30 mouse cellular contexts compared by ENCODE assay signal in the genomic region with DNA sequence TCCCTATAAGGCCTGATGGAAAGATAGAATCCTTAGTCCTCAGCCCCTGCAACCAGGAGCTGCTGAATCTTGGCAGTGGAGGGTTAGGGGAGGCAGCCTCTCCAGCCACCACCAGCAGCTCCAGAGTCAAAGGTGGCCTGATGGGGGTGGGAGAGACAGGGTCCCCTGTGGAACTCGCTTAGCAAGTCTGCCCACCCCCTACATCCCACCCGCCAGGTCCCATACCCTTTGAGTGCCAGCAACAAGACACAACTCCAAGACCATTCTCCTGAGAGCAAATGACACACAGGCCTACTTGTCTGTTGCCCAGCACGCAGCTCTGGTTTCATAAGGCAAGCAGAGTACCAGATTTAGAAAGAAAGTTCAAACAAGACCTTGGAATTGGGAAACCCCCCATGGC.
"Had no signal": no experiment of that assay in that cellular context is flagged by ENCODE, and none has a peak within 500 bp of the region (broad histone marks: within the 10 kb centered on the region; RNA-seq: fewer than 3 reads in every experiment).

No protein-coding gene starts in this region.

- DNase-seq: left cerebral cortex, postnatal 4 days; liver; liver, embryonic 13.5 days; liver, postnatal 0 days; lung, adult 18-20 months; lung, adult 2 months; lung, embryonic 14.5 days; lung, postnatal 10 days; lung, postnatal 14 days; lung, postnatal 36 days; lung, postnatal 4 days; midbrain, embryonic 14.5 days had no signal

- H3K9me3 ChIP-seq: limb, embryonic 10.5 days; limb, embryonic 12.5 days; limb, embryonic 13.5 days; limb, embryonic 15.5 days; liver, embryonic 12.5 days; liver, embryonic 13.5 days; liver, embryonic 15.5 days; lung, embryonic 15.5 days; midbrain, embryonic 10.5 days; midbrain, embryonic 12.5 days; midbrain, embryonic 13.5 days; midbrain, embryonic 15.5 days had no signal

- H3K4me1 ChIP-seq: liver, embryonic 13.5 days had no signal

- ATAC-seq: liver, embryonic 12.5 days; liver, postnatal 0 days; lung, postnatal 0 days; midbrain, embryonic 13.5 days; midbrain, embryonic 15.5 days had no signal

- H3K27ac ChIP-seq: left cerebral cortex, adult 2 months; limb, embryonic 10.5 days; limb, embryonic 12.5 days; limb, embryonic 13.5 days; limb, embryonic 15.5 days; liver, embryonic 12.5 days; liver, embryonic 13.5 days; liver, embryonic 14.5 days; liver, embryonic 15.5 days; lung, embryonic 15.5 days; macrophage; midbrain, embryonic 10.5 days; midbrain, embryonic 12.5 days; midbrain, embryonic 13.5 days; midbrain, embryonic 15.5 days had no signal

- H3K9ac ChIP-seq: limb, embryonic 12.5 days; limb, embryonic 13.5 days; limb, embryonic 15.5 days; liver, embryonic 12.5 days; liver, embryonic 13.5 days; liver, embryonic 14.5 days; liver, embryonic 15.5 days; liver, postnatal 0 days; lung, embryonic 14.5 days; lung, embryonic 15.5 days; midbrain, embryonic 12.5 days; midbrain, embryonic 13.5 days; midbrain, embryonic 15.5 days had no signal

- H3K4me3 ChIP-seq: left cerebral cortex, adult 2 months; limb, embryonic 10.5 days; limb, embryonic 12.5 days; limb, embryonic 13.5 days; limb, embryonic 15.5 days; liver, embryonic 12.5 days; liver, embryonic 13.5 days; liver, embryonic 15.5 days; lung, embryonic 15.5 days; megakaryocyte, embryonic 14.5 days; midbrain, embryonic 10.5 days; midbrain, embryonic 12.5 days; midbrain, embryonic 13.5 days; midbrain, embryonic 15.5 days; myocyte had no signal

- H3K36me3 ChIP-seq: limb, embryonic 10.5 days; limb, embryonic 12.5 days; limb, embryonic 13.5 days; limb, embryonic 15.5 days; liver, embryonic 12.5 days; liver, embryonic 13.5 days; liver, embryonic 15.5 days; lung, embryonic 15.5 days; midbrain, embryonic 10.5 days; midbrain, embryonic 12.5 days; midbrain, embryonic 13.5 days; midbrain, embryonic 15.5 days had no signal

- H3K4me2 ChIP-seq: limb, embryonic 12.5 days; limb, embryonic 13.5 days; limb, embryonic 15.5 days; liver, embryonic 11.5 days; liver, embryonic 12.5 days; liver, embryonic 13.5 days; liver, embryonic 15.5 days; lung, embryonic 14.5 days; lung, embryonic 15.5 days; midbrain, embryonic 12.5 days; midbrain, embryonic 13.5 days; midbrain, embryonic 15.5 days had no signal
